Mouse (Mus musculus): ENCODE data around the gene Smtn.
A peak's percentile ranks its signal among the peaks of the same experiment; 100 is the strongest.

Gene Smtn

GRCm38 (mm10) chr11:3503755-3504693, 36.4 kb downstream of the Smtn start:
- DNase-seq: no peak

- DNase-seq: no peak
These were observed 37.8 kb downstream of the Smtn start for GRCm38 (mm10) chr11:3502459-3503072.

GRCm38 (mm10) chr11:3502057-3502456, 38.4 kb downstream of the Smtn start:
- DNase-seq: no peak

GRCm38 (mm10) chr11:3497296-3497695, 43.1 kb downstream of the Smtn start:
- DNase-seq: no peak

GRCm38 (mm10) chr11:3496756-3497155, 43.7 kb downstream of the Smtn start:
- DNase-seq: no peak

- DNase-seq: no peak
These were observed 44.9 kb downstream of the Smtn start for GRCm38 (mm10) chr11:3495496-3495895.

- no peak for DNase-seq
These were observed 45.6 kb downstream of the Smtn start for GRCm38 (mm10) chr11:3494857-3495256.

- DNase-seq: no peak
These were observed 47.7 kb downstream of the Smtn start for GRCm38 (mm10) chr11:3492748-3493147.

- DNase-seq: no peak
These were observed 51.4 kb downstream of the Smtn start for GRCm38 (mm10) chr11:3489036-3489435.

GRCm38 (mm10) chr11:3487952-3488570, 52.4 kb downstream of the Smtn start, which contains the start of gene Pla2g3:
Gene Pla2g3, plus strand, starts transcription at chr11:3488284.
- DNase-seq: no peak

GRCm38 (mm10) chr11:3486349-3486748, 54.1 kb downstream of the Smtn start:
- no peak for DNase-seq

- DNase-seq: no peak
These were observed 56.3 kb downstream of the Smtn start for GRCm38 (mm10) chr11:3483980-3484642.

- DNase-seq: no peak
These were observed 64.9 kb downstream of the Smtn start for GRCm38 (mm10) chr11:3475489-3475888.

- DNase-seq: peak; percentile 19
These were observed 65.8 kb downstream of the Smtn start for GRCm38 (mm10) chr11:3474480-3475115.

GRCm38 (mm10) chr11:3472484-3472883, 67.9 kb downstream of the Smtn start:
- DNase-seq: peak; percentile 83

GRCm38 (mm10) chr11:3471448-3471850, 69.0 kb downstream of the Smtn start:
- DNase-seq: no peak
